Mouse (Mus musculus): ENCODE measurements at regions not wholly inside any gene's neighbourhood (a gene's known extent, or its start where the extent isn't known, plus 50 kb on each side); places are given as distances from the start of the nearest gene placed in this dataset.

DNA sequence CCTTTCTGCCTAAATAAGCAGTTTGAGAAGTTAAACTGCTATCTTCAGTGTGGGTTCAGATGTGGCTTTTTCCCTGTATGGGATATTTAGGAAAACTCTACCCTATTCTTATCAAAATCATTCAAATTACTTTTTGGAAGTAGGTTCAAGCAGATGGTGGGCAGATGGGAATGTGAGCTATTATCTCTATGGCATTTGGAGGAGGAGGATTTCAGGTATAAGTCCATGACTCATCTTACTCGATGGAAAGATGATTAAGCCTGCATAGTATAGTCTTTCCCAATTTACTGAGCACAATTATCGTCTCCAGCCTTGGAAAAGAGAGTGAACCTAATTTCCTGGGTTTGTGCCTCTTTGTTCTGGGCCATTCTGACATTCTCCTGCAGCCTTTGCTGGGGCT is 1413.2 kb downstream of the D3Ertd751e start:
- no peak for TF ChIP-seq CTCF (IDR thresholded peaks at IDR 0.05)
- Histone ChIP-seq H3K27ac (no peak overlapping the region), H3K4me3 (no peak overlapping the region)
- intact Hi-C loops (cut with DNase I): no loop called here
- DNase-seq (ENCODE audit: extremely low spot score in 1 of 2, low spot score in 2 of 2): no peak

DNA sequence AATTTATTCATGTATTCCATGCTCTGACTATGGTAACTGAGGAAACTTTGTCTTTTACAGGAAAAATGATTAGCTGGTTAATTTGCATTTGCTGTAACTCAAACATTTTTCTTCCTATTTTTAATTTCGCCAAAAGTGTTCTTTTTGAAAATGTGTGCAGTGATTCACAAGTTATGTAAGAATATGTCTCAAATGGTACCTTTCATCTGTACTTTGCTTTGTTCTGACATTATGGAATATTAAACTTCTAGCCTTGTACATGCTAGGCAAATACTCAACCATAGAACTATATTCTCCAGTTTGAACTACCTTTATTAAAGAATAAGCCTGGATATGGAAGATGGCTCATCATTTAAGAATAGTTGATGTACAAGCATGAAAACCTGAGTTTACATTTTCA is 1418.1 kb downstream of the D3Ertd751e start:
- Histone ChIP-seq H3K27ac (peak overlapping the region; percentile 63), H3K4me3 (no peak overlapping the region)
- no peak for DNase-seq (ENCODE audit: extremely low spot score in 1 of 2, low spot score in 2 of 2)
- intact Hi-C loops (cut with DNase I): loop anchor here (5.0 to 10.0 kb wide), 2 partner anchors 253 to 376 kb away; no protein-coding TSS in a partner anchor
- TF ChIP-seq CTCF (IDR thresholded peaks at IDR 0.05): no peak

DNA sequence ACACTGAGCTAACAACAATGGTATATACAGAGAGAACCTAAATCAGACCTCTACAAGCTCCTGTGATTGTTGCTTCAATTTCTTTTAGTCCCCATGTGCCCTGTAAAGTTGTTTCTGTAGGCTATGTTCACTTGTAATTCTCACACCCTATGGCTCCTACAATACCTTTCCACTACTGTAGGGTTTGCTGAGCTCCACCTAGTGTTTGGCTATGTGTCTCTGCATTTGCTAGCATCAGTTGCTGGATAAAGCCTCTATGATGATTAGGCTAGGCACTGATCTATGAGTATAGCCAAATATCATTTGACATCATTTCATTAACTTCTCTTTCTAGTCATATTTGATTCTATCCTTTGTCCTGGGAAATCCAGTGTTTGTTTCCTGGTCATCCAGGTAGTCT is 1440.4 kb downstream of the D3Ertd751e start:
- intact Hi-C loops (cut with DNase I): no loop called here
- DNase-seq (ENCODE audit: extremely low spot score in 1 of 2, low spot score in 2 of 2): no peak
- TF ChIP-seq CTCF (IDR thresholded peaks at IDR 0.05): no peak; the same call in none of the 2 replicates
- Histone ChIP-seq H3K4me3 (no peak overlapping the region), H3K27ac (no peak overlapping the region)

DNA sequence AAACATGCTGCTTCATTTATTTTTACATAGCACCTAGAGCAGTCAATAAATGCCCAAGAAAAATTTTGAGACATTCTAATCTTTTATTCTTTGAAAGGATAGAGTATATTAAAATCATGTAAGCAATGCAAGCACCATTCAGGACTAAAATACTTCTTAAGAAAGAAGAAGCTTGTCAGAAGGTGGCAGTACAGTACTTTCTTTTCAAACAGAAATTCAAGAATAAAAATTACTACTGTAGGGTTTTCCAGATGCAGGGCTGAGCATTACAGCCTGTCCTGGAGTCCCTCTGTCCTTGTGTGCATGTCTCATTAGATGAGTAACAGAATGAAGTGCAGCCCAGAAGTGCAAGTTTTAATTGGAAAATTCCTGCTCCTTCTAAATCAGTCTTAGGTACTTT is 1457.5 kb downstream of the D3Ertd751e start:
- Histone ChIP-seq H3K4me3 (no peak overlapping the region), H3K27ac (no peak overlapping the region)
- intact Hi-C loops (cut with DNase I): loop anchor here (5.0 kb wide), 1 partner anchor 1712 kb away; no protein-coding TSS in a partner anchor
- DNase-seq (ENCODE audit: extremely low spot score in 1 of 2, low spot score in 2 of 2): no peak
- TF ChIP-seq CTCF (IDR thresholded peaks at IDR 0.05): peak; percentile 48

GRCm38 (mm10) chr3:43209646-43210045 is 1467.2 kb downstream of the D3Ertd751e start:
- intact Hi-C loops (cut with DNase I): no loop called here
- no peak for TF ChIP-seq CTCF (IDR thresholded peaks at IDR 0.05)
- no peak for DNase-seq (ENCODE audit: extremely low spot score in 1 of 2, low spot score in 2 of 2)
- Histone ChIP-seq H3K27ac (no peak overlapping the region), H3K4me3 (no peak overlapping the region)

DNA sequence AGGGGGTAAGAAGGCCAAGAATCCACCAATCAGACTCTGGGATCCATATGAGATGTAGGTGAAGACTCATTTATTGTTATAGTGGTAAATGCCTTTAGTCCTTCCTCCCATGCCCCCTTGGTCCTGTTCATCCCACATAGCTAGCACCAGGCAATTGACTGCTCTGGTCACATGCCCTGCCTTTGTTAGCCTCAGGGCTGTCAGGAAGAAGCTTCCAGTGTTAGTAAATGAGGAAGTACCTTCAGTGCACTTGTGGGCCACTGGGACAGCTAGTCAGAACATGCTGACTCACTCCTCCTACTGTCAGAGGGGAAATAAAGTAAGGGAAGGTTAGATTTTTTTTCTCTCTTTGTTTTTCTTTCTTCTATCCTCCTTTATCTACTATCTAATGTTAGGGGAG is 1476.3 kb downstream of the D3Ertd751e start:
- Histone ChIP-seq H3K27ac (no peak overlapping the region), H3K4me3 (no peak overlapping the region)
- intact Hi-C loops (cut with DNase I): no loop called here
- DNase-seq (ENCODE audit: extremely low spot score in 1 of 2, low spot score in 2 of 2): no peak
- no peak for TF ChIP-seq CTCF (IDR thresholded peaks at IDR 0.05)

DNA sequence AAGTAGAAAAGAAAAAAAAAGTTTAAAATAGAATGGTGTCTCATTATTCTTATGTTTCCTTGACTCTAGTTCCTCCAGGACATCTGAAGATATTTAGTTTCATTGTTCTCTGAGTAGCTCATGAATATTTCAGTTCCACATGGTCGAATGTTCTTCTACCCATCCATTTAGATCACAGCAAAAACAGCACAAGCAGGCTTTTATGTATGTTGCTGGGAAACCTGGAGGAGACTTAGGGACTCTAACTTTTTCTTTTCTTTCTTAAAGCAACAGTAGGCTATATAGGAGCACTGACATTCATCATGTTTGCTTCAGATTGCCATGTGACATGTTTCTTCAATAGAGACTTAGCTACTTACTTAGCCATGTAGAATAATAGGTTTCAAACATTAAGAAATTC is 1504.2 kb downstream of the D3Ertd751e start:
- no peak overlapping the region for H3K27ac ChIP-seq
- DNase-seq (ENCODE audit: extremely low spot score in 1 of 2, low spot score in 2 of 2): no peak
- intact Hi-C loops (cut with DNase I): no loop called here
- H3K4me3 ChIP-seq: no peak overlapping the region
- no peak for TF ChIP-seq CTCF (IDR thresholded peaks at IDR 0.05)
